Mouse (Mus musculus) limb, embryonic 11.5 days (tissue): ENCODE data around the gene Jazf1. TPM values are rescaled to one million over a fixed set of nuclear protein-coding genes. Genes with fewer than 3 reads are reported as not detected.

Source experiments
- ATAC-seq: fragments of 200-750 bp; cut with Nextera tagmentation; 2 replicates; pipeline ENCODE4 v1.8.0; 2017; ENCODE audit warnings: low read depth; ENCODE audit not compliant: insufficient number of reproducible peaks, low FRiP score, low TSS enrichment
- DNase-seq: peaks from one replicate; pipeline ENCODE4 v3.0.0-alpha.2; 2015; ENCODE audit warnings: low spot score
- H3K27ac ChIP-seq: fragments of 300-500 bp; sonication (generic); replicated peaks from 2 replicates; pipeline ENCODE4 v1.5.1; 2014; ENCODE audit warnings: low read depth, mild to moderate bottlenecking, low read length
- H3K27me3 ChIP-seq: fragments of 300-500 bp; sonication (generic); 2 replicates; pipeline ENCODE4 v1.6.1; 2014; ENCODE audit warnings: mild to moderate bottlenecking, low read length, mixed read lengths; ENCODE audit not compliant: control insufficient read depth, insufficient read depth
- H3K36me3 ChIP-seq: fragments of 300-500 bp; sonication (generic); 2 replicates; pipeline ENCODE4 v1.6.1; 2014; ENCODE audit warnings: mild to moderate bottlenecking, low read length, moderate library complexity, mixed read lengths; ENCODE audit not compliant: control insufficient read depth, insufficient read depth
- H3K4me1 ChIP-seq: fragments of 300-500 bp; sonication (generic); 2 replicates; pipeline ENCODE4 v1.6.1; 2014; ENCODE audit warnings: low read length, mixed read lengths; ENCODE audit not compliant: control insufficient read depth, insufficient read depth
- H3K4me2 ChIP-seq: fragments of 300-500 bp; sonication (generic); 2 replicates; pipeline ENCODE4 v1.6.1; 2014; ENCODE audit warnings: low read depth, mild to moderate bottlenecking, moderate library complexity; ENCODE audit not compliant: severe bottlenecking
- H3K4me3 ChIP-seq: fragments of 300-500 bp; sonication (generic); 2 replicates; pipeline ENCODE4 v1.5.1; 2014; ENCODE audit warnings: low read depth, low read length
- H3K9ac ChIP-seq: fragments of 300-500 bp; sonication (generic); 2 replicates; pipeline ENCODE4 v1.6.1; 2014; ENCODE audit warnings: mild to moderate bottlenecking, low read length
- H3K9me3 ChIP-seq: fragments of 300-500 bp; sonication (generic); 2 replicates; pipeline ENCODE4 v1.6.1; 2016; ENCODE audit warnings: low read length; ENCODE audit not compliant: control insufficient read depth
- WGBS: fragments of 180-500 bp; shearing (Covaris S2); extraction: QIAGEN DNeasy Blood & Tissue Kit; methylation state at CpG from one replicate; pipeline ENCODE4 v1.1.7; 2014; 5-methylcytosine and 5-hydroxymethylcytosine counted together
- polyA plus RNA-seq: library from polyadenylated mRNA; unstranded; fragments of >200 nt; fragmentation: Nextera tagmentation; extraction: Ambion mirVana; gene quantifications from 2 replicates; pipeline ENCODE4 v1.2.1, GENCODE M21; 2014

Gene Jazf1
- polyA plus RNA-seq, 1 experiment from 2014 or later = 6.5 TPM

DNA sequence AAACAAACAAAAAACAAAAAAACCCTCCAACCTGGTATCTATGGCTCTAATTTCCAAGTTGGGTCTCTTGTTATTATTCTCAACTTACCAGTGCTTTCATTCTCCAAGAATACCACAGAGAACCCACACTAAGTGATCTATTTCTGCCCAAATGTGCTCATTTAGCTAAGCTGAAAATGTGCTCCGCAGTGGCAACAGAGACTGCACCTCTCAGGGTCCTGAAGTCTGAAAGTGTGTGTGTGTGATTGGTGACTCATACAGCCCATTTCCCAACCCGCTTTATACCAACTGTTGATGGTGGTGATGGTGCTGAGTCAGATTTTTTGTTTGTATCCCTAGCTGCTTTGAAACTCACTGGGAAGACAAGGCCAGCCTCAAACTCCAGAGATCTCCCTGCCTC, 46.4 kb downstream of the Jazf1 start:
- ATAC-seq = no peak
- Histone ChIP-seq H3K4me2 (no peak overlapping the region), H3K36me3 (no peaks in the 10 kb centered on the region), H3K27ac (no peak overlapping the region), H3K9me3 (no peaks in the 10 kb centered on the region), H3K27me3 (no peaks in the 10 kb centered on the region), H3K9ac (no peak overlapping the region), H3K4me3 (no peak overlapping the region), H3K4me1 (peaks cover 10% of the 10 kb centered on the region; the same call in 1 of the 2 replicates)
- no peak for DNase-seq
- 94% methylated on average over 2 of the region's 2 CpGs for WGBS

DNA sequence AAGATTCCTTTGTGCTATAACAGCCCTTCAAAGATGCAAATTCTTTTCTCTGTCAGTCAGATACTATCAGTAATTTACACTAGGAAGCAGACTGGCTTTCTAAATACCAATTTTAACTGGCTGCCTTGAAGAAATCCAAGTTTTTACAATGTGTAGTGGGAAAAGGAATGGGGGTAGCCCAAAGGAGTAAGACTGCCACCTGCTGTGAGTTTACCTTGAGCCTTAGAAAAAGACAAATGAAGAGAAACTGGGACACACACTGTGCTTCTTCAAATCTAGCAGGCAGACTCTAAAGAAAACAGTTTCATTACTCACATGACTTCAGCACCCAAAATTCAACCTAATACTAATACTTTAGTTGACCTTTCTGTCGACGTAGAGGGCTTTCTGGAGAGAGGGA, 47.4 kb downstream of the Jazf1 start:
- Histone ChIP-seq H3K36me3 (no peaks in the 10 kb centered on the region), H3K27me3 (no peaks in the 10 kb centered on the region), H3K4me2 (no peak overlapping the region), H3K4me3 (no peak overlapping the region), H3K9ac (no peak overlapping the region), H3K4me1 (peaks cover 11% of the 10 kb centered on the region; the same call in 1 of the 2 replicates), H3K9me3 (no peaks in the 10 kb centered on the region), H3K27ac (no peak overlapping the region)
- DNase-seq = no peak
- no peak for ATAC-seq
- 58% methylated on average over 2 of the region's 2 CpGs for WGBS

DNA sequence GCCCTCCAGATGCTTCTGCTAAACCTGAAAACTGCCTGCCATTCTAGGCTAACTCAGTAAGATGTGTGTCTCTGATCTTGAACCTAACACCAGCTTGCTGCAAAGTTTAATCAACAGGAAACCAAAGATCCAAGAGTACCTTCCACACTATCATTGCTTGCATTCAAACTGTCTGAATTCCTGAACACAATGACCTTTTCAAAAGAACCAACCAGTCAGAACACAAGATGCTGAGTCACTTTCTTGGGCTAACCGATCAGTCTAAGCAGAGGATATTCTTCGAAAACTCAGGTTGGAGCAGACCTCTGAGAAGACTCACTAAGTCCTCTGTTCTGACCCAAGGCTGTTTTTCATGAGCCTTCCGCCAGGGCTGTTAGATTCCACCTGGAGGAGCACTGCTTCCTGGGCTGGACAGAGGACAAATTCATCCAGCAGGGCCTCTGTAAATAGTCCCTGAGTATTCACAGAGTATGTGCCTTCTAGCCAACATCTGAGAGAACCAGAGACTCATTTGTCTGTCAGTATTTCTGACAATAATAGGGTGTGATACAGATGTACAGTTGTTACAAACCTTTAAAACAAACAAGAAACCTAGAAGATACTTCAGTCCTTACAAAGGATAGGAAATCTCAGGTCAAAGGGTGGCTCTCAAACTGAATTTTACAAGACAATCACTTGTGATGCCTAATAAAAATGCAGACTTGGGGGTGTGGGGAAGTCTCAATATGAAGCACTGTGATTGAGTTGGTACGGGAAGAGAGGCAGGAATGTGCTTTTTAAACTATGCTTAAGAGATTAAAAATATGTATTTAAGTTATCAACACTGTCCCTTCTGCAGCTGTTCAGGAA, 50.9 kb downstream of the Jazf1 start:
- Histone ChIP-seq H3K4me3 (no peak overlapping the region), H3K27ac (0 out of 2 replicates have a peak overlapping the region, but pooled peaks have one; percentile 12), H3K36me3 (no peaks in the 10 kb centered on the region), H3K27me3 (no peaks in the 10 kb centered on the region), H3K4me1 (peaks cover 11% of the 10 kb centered on the region; the same call in 1 of the 2 replicates), H3K9me3 (no peaks in the 10 kb centered on the region), H3K9ac (no peak overlapping the region), H3K4me2 (no peak overlapping the region)
- DNase-seq (no peak), ATAC-seq (no peak)
- WGBS = 64% methylated on average over 4 of the region's 4 CpGs

DNA sequence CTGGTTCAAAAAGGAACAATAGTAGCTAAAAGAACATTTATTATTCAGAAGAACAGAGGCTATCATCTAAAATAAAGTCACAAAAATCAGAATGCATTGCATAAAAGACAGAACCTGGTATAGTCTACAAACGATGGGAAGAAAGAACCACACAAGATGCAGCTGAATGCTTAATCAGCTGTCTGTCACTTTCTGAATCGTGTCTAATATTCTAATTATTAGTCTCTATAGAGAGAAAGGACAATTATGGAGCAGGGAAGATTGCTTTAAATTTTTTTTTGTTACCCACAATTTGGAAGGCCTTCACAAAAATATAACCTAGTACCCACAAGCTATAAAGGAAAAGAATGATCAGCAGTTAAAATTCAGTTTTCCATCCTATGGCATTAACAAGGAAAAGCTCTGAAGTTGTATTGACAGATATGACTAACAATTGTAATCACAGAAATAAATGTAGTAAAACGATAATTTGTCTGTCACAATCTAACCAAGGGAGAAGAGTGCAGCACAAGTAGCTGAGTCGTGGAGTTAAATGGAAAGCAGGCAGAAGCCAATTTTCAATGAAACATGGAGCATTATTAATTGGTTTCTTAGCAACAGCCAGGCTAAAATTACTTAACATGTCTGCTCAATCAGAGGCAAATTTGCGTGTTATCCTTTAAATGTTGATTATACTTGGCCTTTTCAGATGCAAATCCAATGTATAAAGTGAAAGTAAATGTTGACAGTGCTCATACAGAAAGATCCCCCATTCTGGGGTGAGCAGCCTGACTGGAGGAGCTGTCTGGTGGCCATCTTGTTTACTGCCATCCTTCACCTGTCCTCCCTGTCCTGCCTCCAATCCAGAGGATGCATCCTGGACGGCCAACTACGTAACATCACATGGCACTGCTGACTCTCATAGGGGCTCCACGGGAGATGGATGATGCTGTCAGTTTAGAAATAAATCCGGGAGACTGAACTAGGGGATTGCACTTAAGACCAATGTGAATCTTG, 53.7 kb downstream of the Jazf1 start:
- 90% methylated on average over 9 of the region's 9 CpGs for WGBS
- H3K9ac ChIP-seq = no peak overlapping the region

DNA sequence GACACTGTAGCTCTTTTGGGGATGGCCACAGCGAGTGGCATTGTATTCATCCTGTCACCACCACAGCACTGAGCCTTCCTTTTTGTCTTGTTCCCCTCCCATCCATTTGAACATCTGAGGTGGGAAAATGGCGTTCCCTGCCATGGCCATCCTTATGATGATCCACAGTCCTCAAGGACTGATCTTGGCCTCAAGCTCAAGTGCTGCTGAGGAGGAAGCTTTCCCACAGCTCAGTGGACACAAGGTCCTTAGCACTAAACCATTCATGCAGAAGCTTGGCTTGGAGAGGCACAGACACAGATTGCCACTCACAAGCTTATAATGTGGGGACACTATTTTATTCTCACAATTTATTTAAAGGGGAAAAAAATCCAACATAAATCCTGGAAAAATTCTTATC, 58.1 kb downstream of the Jazf1 start:
- ATAC-seq = no peak
- peak; percentile 6 for DNase-seq

More for the DNA sequence above, 53.7 kb downstream of the Jazf1 start:
- no peak overlapping the region for H3K4me3 ChIP-seq
- H3K36me3 ChIP-seq = no peaks in the 10 kb centered on the region
- 0 out of 2 replicates have a peak, but pooled peaks cover 9% of the 10 kb centered on the region for H3K4me1 ChIP-seq
- no peaks in the 10 kb centered on the region for H3K9me3 ChIP-seq
- no peak for DNase-seq
- H3K27ac ChIP-seq = no peak overlapping the region
- no peak for ATAC-seq
- no peaks in the 10 kb centered on the region for H3K27me3 ChIP-seq
- no peak overlapping the region for H3K4me2 ChIP-seq

DNA sequence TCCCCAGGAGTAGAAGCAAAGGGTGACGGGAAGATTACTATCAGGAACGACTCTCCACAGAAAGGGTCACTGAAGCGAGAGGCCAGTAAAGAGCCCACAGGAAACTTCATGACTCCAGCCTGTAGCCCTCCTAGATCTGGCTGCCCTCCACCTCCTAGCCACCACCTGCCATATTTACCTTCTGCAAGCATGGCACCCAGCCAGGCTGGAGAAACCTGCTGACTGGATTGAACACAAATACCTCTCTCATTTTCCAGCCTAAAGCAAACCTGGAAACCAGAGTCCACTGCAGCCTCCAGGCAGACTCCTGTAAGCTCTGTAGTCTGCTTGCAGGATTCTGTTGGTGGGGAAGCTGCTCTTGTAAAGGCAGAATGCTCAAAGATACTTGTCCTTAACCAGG, 62.4 kb downstream of the Jazf1 start:
- Histone ChIP-seq H3K9ac (no peak overlapping the region), H3K27me3 (no peaks in the 10 kb centered on the region), H3K36me3 (no peaks in the 10 kb centered on the region), H3K4me3 (no peak overlapping the region), H3K9me3 (no peaks in the 10 kb centered on the region), H3K27ac (0 out of 2 replicates have a peak overlapping the region, but pooled peaks have one; percentile 4), H3K4me1 (peaks cover 2% of the 10 kb centered on the region; the same call in 1 of the 2 replicates), H3K4me2 (no peak overlapping the region)
- no peak for ATAC-seq
- WGBS = 70% methylated on average over 3 of the region's 3 CpGs
- DNase-seq = peak; percentile 20

More for the DNA sequence above, 58.1 kb downstream of the Jazf1 start:
- Histone ChIP-seq H3K4me3 (no peak overlapping the region), H3K9ac (no peak overlapping the region), H3K4me1 (0 out of 2 replicates have a peak, but pooled peaks cover 3% of the 10 kb centered on the region), H3K27ac (no peak overlapping the region), H3K4me2 (no peak overlapping the region), H3K36me3 (no peaks in the 10 kb centered on the region), H3K27me3 (no peaks in the 10 kb centered on the region), H3K9me3 (no peaks in the 10 kb centered on the region)
- WGBS = 96% methylated on average over 2 of the region's 2 CpGs

DNA sequence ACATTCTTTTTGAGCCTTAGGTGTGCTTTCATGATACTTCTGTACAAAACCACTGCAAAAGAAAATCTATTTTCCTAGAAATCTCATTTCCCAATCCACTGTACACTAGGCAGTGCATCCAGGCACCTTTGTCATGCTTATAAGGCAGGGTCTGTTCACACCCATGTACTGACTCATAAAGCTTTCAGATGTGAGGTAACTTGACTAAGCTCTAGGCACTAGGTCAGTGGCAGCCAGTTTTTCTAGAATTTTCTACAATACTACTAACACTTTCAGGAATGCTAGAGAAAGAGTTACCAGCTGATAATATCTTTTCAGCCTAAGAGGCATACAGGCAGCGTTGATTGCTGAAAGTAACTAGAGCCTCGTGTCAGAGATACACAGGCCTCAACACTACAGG, 62.9 kb downstream of the Jazf1 start:
- no peak for DNase-seq
- Histone ChIP-seq H3K9ac (no peak overlapping the region), H3K27ac (no peak overlapping the region), H3K4me2 (no peak overlapping the region), H3K4me1 (no peaks in the 10 kb centered on the region; the same call in 1 of the 2 replicates), H3K27me3 (no peaks in the 10 kb centered on the region), H3K9me3 (no peaks in the 10 kb centered on the region), H3K4me3 (no peak overlapping the region), H3K36me3 (no peaks in the 10 kb centered on the region)
- no peak for ATAC-seq
- 75% methylated on average over 2 of the region's 2 CpGs for WGBS

DNA sequence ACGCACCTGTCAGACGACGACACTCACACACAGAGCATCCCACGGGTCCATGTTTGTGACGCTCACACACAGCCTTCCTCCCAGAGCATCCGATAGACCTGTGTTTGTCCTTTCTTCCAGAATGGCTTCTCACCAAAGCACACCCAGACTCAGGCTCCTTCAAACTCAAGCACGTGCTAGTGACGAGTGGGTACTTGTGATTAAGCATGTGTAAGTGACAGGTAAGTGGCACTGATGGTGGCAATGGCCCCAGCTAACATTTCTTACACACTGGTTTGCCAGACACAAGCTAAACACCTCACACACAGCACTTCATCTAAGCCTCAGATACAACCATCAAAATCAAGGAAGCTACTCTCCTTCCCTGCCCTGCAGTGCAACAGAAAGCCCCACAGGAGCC, 77.6 kb downstream of the Jazf1 start:
- H3K36me3 ChIP-seq = no peaks in the 10 kb centered on the region
- H3K4me2 ChIP-seq = no peak overlapping the region
- 86% methylated on average over 8 of the region's 8 CpGs for WGBS
- no peaks in the 10 kb centered on the region for H3K27me3 ChIP-seq
- no peak for ATAC-seq
- peaks cover 3% of the 10 kb centered on the region; the same call in 1 of the 2 replicates for H3K4me1 ChIP-seq
- no peaks in the 10 kb centered on the region for H3K9me3 ChIP-seq
- H3K4me3 ChIP-seq = no peak overlapping the region
- DNase-seq = peak; percentile 15
- H3K27ac ChIP-seq = no peak overlapping the region
- no peak overlapping the region for H3K9ac ChIP-seq
